Mouse (Mus musculus) lung, postnatal 25 days (tissue): ENCODE measurements around the gene 1700084M14Rik.
"Not testable (repeated sequence)": the region's sequence is repeated elsewhere in the genome, so short reads cannot be mapped to it uniquely, and the experiment has no call there.

Experiments used
- DNase-seq: peaks from one replicate; pipeline ENCODE4 v3.0.0; 2022; ENCODE audit warnings: low spot score

1700084M14Rik gene

DNA sequence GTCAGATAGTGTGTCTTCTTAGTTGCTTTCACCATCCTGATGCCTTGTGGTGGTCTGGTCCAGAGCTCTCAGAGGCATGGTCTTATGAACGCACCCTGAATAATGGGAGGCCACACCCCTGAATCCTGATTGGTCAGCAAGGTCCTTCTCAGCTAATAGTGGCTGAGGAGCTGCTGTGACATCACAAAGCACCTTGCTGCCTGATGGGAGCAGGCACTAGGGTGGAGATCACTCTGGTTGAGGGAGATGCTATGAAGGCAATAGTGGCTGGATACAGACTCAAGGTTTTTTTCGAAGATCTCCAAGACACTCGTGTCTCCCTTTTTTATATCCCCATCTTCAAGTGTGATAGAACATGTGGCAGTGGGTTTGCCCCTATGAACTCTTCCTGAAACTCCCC, at the start of gene 1700084M14Rik:
Gene 1700084M14Rik, minus strand, starts transcription at position 101 of the 400 bp plus-strand sequence.
- DNase-seq, result not testable (repeated sequence)
